Mouse (Mus musculus) gastrocnemius, postnatal 10 days (tissue): ENCODE measurements around the gene Wee1. TPM values are rescaled to one million over a fixed set of nuclear protein-coding genes. Genes with fewer than 3 reads are reported as not detected.
"Not testable (repeated sequence)": the region's sequence is repeated elsewhere in the genome, so short reads cannot be mapped to it uniquely, and the experiment has no call there.

Experiments used
- DNase-seq: peaks from one replicate; pipeline ENCODE4 v3.0.0; 2021; ENCODE audit warnings: mixed read lengths
- long read RNA-seq, 2 experiments: library from polyadenylated mRNA; stranded (forward); transcript quantifications; one replicate each; pipeline ENCODE4 v2.0.0; 2021
- total RNA-seq, 2 experiments: library from RNA; stranded (reverse); gene quantifications; 2 replicates each; pipeline ENCODE4 v1.2.3; 2021

Gene Wee1
- total RNA-seq = 1 to 10 TPM; 7.7 to 8.6 TPM
- long read RNA-seq, experiment 1, transcript Wee1-201 (11 exons, 3,419 nt) = major isoform, 17 of 18 reads
- long read RNA-seq, experiment 1, partial matches to known transcripts = 0 of 18 reads
- long read RNA-seq, experiment 1, other reads (novel, unspliced or antisense) = 1 of 18 reads
- long read RNA-seq, experiment 2, transcript Wee1-201 (11 exons, 3,419 nt) = major isoform, 11 of 13 reads
- long read RNA-seq, experiment 2, partial matches to known transcripts = 1 of 13 reads
- long read RNA-seq, experiment 2, other reads (novel, unspliced or antisense) = 1 of 13 reads

DNA sequence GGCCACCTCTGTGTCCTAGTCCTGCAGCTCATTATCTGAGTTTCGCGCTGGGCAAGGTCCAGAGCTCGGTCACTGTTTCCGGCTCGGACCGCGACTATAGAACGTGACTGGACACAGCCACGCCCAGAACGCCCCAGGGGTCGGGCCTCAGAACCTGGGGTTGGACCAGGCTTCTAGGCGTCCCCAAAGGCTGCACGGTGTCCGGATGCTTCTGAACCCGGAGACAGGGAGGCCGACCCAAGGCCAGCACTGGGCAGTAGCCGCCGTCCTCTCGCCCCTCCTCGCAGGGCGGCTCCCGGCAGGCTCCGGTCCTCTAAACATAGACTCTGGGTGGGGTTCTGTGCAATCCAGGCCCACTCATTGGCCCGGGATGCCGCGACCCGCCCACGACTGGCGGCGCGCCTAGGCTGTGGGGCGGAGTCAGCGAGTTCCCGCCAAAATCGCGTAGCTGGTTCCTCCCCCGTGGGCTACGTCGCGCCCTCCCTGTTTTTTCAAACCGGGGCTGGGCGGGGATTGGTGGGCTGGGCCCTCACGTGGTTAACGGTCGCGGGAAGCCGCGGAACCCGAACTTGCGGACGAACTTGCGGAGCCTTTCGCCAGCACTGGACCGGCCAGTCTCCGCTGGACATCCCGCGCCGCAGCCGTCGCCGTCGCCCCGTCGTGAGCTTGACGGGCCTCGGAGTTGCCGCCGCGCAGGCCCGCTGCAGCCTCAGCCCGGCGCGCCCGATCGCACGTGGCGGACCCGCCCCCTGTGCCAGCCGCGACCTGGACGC, at the start of gene Wee1:
Wee1 (plus strand) TSS at position 531 of the 773 bp plus-strand sequence.
- DNase-seq = peak; percentile 98

- DNase-seq = no peak
These were observed 43.7 kb upstream of the Wee1 start for GRCm38 (mm10) chr7:110078168-110078567.

DNA sequence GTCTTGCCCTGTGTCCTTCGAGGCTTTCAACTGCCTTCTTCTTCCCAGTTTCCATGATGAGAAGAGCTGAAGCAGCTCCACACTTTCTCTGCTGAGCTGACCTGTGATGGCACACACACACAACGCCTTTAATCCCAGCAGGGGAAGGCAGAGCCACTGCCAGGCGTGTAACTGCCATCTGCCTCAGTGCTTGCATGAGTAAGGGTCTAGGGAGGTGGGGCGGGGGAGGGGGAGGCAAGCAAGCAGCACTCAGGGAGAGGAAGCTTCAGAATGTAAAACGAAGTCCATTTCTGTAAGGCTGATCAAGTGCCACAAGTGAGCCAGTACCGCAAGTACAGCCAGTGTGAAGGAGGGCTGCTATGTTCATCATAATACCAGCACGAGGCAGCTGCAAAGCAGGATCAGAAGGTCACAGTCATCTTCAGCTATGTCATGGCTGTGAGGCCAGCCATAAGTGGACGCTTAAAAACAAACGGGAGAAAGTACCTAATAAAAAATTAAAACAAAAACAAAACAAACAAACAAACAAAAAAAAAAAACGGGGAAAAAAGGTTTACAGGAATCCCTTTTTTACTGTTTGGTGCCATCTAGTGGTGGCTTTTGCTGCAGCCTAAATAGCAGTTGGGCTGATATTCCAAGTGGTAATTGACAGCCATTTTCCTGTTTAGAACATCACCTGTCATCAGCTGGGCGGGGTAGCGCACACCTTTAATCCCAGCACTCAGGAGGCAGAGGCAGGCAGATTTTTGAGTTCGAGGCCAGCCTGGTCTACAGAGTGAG, 38.3 kb upstream of the Wee1 start:
- DNase-seq = peak; percentile 58

- no peak for DNase-seq
These were observed 36.6 kb upstream of the Wee1 start for GRCm38 (mm10) chr7:110085217-110085616.

GRCm38 (mm10) chr7:110087914-110088313, 33.9 kb upstream of the Wee1 start:
- no peak for DNase-seq

- DNase-seq = no peak
These were observed 30.2 kb upstream of the Wee1 start for GRCm38 (mm10) chr7:110091670-110092069.

DNA sequence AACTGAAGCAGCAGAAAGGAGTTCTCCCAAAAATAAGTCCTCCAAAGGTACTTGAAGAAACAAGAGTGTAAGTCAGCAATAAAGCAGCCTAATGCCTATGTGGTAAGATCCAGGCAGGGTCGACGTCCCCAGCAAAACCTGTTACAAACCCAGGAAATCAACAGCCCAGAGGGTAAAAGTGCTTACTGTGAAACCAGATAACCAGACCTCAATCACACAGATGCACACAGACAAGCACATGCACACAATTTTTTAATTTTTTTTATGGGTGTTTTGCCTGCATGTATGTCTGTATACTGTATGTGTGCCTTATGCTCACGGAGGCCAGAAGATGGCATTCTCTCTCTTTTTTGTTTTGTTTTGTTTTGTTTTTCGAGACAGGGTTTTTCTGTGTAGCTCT, 25.5 kb upstream of the Wee1 start:
- no peak for DNase-seq

DNA sequence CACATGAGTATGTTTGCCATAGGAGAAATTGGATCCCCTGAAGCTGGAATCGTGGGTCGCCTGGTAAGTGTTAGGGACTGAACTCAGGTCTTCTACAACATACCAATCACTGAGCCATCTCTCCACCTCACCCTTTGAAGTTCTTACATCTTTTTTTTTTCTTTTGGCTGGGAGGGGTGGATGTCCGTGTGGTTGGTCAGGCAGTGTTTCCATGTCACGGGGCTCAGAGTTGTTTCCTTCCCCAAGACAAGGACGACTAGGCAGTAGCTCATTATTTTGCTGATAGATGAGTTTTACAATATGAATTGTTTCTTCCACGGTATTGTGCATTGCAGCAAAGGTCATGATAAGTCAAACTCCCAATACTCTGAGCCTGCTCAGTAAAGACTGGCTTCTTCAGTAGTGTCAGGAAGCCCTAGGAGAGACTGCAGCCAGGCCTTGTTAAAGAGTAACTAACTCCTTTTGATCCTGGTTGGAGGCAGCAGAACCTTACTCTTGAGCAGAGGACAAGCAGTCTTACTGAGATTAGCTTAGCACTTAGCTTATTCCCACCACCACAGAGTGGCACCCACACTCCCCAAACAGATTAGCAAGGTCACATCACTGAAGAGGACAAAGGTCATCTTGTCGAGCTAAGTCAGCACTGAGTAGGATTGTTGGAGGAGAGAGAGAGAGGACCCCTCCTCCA, 24.6 kb upstream of the Wee1 start:
- DNase-seq = no peak

DNA sequence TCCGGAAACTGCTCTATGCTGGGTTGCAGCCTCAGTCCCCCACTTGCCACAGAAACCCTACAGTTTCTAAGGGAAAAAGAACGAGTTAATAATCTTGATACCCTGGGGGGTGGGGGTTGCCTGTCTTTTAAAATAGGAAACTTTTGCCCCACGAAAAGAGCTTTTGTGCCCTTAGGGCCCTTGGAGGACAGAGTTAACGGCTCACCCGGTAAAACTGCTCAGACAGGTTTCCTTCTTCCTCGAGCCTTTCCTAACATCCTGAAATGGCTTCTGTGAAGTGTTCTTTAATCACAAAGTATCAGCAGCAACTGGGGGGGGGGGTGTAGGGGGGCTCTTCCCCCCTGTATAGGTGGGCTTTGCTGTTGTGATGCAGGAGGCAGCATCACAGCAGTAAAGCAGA, 21.0 kb upstream of the Wee1 start:
- DNase-seq = no peak

DNA sequence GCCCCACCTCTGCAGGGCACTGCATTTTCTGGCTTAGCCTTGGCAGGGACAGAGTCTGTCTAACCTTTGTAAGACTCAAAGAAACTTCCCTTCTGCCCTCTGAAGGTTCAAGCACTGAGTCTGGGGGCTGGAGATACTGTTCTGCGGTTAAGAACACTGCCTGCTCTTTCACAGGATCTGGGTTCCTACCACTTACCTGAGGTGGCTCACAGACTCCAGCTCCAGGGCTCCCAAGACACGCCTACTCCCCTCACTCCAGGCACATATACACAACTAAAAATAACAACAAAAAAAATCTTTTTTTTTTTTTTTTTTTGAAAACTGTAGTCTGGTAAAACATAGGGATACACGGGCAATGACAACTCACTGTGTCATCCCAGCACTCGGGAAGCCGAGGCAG, 20.6 kb upstream of the Wee1 start:
- no peak for DNase-seq

DNA sequence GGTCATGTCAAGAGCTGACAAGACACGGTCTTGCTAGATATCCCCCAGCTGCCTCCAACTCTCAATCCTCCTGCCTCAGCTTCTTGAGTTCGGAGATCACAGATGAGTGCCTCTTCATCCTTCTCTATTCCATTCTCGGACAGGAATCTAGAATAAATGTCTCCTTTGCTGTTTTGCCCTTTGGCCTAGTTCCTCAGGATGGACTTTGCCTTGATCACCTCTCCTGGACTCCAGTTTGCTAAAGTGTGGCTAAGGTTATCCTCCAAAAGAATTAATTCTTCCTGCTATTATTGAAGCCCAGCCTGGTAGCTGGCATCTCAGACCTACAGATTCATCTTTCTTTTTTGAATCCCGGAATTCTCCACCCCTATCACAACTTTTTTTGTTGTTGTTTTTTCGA, 16.8 kb upstream of the Wee1 start:
- DNase-seq = no peak

DNA sequence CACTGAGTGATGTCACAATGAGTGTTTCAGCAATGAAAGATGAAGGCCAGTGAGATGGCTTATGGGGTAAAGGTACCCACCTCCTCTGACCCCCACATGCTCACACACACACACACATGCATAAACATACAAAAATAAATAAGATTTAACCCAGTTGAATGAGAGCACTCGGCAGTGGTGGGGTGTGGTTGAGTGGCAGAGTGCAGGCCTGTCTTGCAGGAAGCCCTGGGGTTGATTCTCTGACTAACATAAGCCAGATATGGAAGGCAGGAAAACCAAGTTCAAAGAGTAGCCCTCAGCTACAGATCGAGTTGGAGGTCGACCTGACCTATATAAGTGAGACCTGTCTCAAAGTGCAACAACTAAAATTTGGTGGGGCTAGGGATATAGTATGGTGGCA, 15.2 kb upstream of the Wee1 start:
- no peak for DNase-seq

DNA sequence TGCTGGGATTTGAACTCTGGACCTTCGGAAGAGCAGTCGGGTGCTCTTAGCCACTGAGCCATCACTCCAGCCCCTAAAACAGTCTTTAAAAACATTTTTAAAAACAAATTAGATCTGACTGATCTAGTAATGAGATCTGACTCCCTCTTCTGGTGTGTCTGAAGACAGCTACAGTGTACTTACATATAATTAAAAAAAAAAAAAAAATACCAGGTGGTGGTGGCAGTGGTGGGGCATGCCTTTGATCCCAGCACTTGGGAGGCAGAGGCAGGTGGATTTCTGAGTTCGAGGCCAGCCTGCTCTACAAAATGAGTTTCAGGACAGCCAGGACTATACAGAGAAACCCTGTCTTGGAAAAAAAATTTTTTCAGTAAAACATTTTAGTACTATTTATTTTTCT, 13.3 kb upstream of the Wee1 start:
- DNase-seq = not testable (repeated sequence)

GRCm38 (mm10) chr7:110108967-110109610, 12.8 kb upstream of the Wee1 start:
- peak; percentile 78 for DNase-seq

DNA sequence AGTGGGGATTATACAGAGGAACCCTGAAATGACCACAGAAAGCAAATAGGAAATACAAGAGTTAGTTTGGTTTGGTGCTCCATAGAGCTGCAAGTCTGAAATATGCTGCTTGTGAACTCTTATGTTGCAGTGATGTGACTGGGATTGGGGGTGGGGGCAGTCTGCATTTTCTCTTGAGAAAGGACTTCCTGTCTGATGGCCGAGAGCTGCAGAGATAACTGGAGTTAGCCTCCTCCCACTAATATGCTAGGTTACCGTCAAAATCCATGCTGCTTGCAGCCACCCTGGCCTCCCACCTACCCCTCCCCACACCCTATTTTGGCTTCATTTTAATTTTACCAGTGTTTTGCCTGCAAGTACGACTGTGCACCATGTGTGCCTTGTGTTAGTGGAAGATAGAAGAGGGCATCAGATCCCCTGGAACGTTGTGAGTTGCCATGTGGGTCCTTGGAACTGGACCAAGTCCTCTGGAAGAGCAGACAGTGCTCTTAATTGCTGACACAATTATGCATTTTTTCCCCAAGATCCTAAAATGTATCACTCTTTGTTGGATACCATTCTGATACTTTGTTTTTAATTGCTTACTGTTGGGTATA, 11.7 kb upstream of the Wee1 start:
- DNase-seq = no peak

DNA sequence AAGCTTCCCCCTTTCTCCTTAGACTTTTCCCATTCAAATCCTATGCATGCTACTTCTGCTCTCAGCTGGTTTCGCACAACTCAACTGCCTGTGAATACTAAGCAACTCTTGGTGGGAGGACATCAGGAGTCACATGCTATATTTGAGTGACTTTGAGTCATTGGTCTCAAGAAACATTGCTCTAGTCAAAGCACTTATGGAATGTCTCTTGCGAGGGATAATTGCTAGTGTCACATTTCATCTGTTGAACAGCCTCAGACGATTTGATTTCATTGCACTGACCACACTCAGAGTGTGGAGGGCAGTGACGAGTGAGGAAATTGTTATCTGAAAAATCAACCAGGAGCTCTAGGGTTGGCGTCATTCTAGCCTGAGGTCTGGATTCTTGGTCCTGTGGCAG, 7.1 kb upstream of the Wee1 start:
- no peak for DNase-seq

GRCm38 (mm10) chr7:110116731-110117291, 5.0 kb upstream of the Wee1 start:
- no peak for DNase-seq

GRCm38 (mm10) chr7:110118448-110118847, 3.4 kb upstream of the Wee1 start:
- no peak for DNase-seq

- DNase-seq = no peak
These were observed 1.6 kb upstream of the Wee1 start for GRCm38 (mm10) chr7:110120157-110120784.

GRCm38 (mm10) chr7:110121162-110121515, 707 bp upstream of the Wee1 start:
- no peak for DNase-seq

DNA sequence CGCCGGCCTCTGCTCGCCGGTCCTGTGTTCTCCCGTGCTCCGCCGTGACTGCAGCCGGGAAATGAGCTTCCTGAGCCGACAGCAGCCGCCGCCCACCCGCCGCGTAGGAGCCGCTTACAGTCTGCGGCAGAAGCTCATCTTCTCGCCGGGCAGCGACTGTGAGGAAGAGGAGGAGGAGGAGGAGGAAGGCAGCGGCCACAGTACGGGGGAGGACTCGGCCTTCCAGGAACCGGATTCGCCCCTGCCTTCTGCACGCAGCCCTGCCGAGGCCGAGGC, 381 bp downstream of the Wee1 start:
- DNase-seq = no peak
